Mouse (Mus musculus): ENCODE results near the gene Olfr632.
"Not testable (repeated sequence)": the region's sequence is repeated elsewhere in the genome, so short reads cannot be mapped to it uniquely, and the experiment has no call there.

The Olfr632 gene

GRCm38 (mm10) chr7:103934264-103934663 is at the start of gene Olfr632:
Gene Olfr632 (plus strand): TSS chr7:103934347.
- in situ Hi-C loops (cut with MboI, MseI), result no loop called here

- in situ Hi-C loops (cut with MboI, MseI), result no loop called here
Measured at GRCm38 (mm10) chr7:103886152-103886551, 48.0 kb upstream of the Olfr632 start, which contains the start of gene Olfr66. Gene Olfr66 (minus strand): TSS chr7:103886252.

DNA sequence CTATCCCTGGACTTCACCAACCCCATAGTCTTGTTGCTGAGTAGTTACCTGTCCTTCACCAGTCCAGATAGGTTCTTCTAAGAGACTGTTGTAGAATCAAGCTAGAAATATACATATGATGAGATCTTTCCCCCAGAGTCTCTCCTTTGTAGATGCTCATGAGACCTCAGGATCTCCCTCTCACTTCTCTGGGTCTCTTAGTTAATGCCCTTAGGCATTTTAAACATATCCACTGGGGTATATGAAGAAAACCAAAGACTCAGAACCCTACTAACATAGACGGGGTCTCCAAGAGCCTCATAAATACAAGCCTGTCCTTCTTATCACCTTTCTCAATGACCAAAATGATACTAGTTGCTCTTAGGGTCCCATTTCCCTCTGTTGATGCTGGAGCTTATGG is 39.8 kb upstream of the Olfr632 start, which contains the start of gene Olfr64:
TSS of gene Olfr64 (minus strand) at position 101 of the 400 bp plus-strand sequence.
- in situ Hi-C loops (cut with MboI, MseI), result no loop called here

GRCm38 (mm10) chr7:103903187-103903586 is 31.0 kb upstream of the Olfr632 start, which contains the start of gene Olfr65:
Gene Olfr65 (plus strand): TSS chr7:103903487.
- in situ Hi-C loops (cut with MboI, MseI), result no loop called here

DNA sequence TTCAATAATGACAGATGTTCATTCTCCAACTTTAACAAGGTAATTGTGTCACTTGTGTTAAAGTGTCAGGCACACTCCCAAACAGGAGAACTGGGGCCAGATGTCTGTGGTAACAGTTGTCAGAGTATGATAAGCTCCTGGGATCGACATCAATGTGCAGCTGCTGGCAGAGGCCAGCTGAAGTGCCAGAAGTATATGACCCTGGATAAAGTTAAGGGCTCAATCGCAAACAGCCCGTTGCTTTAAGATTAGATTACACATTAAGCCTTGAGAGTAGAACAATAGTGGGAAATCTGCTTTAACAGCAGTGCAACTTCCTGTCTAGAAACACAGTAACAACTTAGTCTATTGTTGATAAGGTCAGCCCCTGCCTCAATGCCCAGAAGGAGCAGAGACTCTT is 24.1 kb upstream of the Olfr632 start:
- in situ Hi-C loops (cut with MboI, MseI), result no loop called here

DNA sequence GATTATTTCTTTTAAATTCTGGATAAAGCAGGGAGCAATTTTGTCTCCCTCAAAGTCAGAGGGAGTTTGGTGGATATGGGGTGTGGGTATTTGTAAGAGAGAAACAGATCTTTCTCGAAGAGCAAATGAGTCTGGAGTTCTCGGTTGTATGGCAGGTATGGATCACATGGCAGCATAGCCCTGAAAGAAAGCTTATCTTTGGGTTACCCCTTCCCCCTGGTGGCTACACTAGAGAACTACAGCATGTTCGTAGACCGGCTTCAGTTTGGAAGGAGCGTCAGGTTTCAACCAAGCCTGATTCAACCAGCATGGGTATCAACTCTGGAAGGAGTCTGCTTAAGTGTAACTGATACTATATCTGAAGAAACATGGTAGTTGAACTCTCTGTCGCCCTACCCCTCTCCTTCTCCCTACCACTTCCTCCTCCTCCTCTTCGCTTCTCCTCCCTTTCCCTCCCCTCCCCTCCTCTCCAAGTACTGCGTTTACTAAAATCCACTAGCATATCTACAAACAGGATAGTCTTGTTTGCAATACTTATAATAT is 21.1 kb upstream of the Olfr632 start:
- in situ Hi-C loops (cut with MboI, MseI), result no loop called here

DNA sequence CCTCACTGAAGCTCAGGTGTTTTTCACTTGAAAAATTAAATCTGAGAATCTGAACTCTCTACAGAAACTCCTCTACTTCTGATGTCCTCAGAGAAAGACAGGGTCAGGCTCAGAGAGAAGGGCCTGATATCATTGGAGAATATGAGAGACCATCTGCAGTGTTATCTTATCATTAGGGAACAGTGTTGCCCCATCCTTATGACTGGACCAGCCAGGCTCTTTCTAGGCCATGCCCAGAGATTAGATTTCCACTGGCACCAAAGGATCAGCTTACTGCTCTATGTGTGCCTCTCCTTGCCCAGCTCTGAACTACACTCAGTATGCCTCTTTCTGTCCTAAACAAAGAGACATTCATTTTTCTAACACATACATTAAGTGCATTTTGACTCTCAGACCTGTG is 18.8 kb upstream of the Olfr632 start:
- in situ Hi-C loops (cut with MboI, MseI), result no loop called here

- in situ Hi-C loops (cut with MboI, MseI), result no loop called here
Measured at GRCm38 (mm10) chr7:103928525-103928924, 5.6 kb upstream of the Olfr632 start, which contains the start of gene Olfr631. Gene Olfr631 (plus strand): TSS chr7:103928825.

GRCm38 (mm10) chr7:103942730-103943129 is 8.6 kb downstream of the Olfr632 start:
- in situ Hi-C loops (cut with MboI, MseI), result no loop called here

DNA sequence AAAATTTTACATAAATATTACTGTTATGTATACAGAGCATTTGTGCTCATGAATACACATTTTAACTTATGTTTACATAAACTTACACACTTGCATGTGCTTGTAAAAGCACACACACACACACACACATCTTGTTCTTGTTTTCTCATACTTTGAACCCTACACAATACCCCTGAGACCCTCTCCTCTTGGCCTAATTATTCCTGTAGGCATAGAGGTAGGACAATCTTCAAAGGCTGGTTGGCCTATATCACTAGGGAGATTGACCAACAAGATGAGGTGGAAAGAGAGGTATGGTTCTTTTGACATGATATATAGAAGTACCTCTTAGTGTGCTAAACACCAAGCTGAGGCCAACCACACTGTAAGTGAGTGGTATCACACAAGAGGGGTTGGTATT is 10.0 kb downstream of the Olfr632 start, which contains the start of gene Olfr633:
TSS of gene Olfr633 (plus strand) at position 301 of the 400 bp plus-strand sequence.
- in situ Hi-C loops (cut with MboI, MseI), result no loop called here

DNA sequence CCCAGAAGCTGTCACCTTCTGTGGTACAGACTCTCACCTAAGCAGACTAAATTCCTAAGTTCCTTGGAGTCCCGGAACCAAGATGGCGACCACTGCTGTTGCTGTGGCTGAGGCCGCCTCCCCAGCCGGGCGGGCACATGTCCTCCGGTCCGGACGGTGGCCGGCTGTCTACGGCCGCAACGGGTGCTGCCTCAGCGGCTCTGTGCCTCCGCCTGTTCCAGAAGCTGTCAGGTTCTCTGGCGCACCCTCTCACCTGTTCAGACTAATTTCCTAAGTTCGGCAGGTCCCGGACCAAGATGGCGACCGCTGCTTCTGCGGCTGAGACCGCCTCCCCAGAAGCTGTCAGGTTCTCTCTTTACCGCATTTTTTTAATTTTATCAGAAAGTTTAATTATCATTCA is 32.7 kb downstream of the Olfr632 start:
- in situ Hi-C loops (cut with MboI, MseI), result not testable (repeated sequence)

DNA sequence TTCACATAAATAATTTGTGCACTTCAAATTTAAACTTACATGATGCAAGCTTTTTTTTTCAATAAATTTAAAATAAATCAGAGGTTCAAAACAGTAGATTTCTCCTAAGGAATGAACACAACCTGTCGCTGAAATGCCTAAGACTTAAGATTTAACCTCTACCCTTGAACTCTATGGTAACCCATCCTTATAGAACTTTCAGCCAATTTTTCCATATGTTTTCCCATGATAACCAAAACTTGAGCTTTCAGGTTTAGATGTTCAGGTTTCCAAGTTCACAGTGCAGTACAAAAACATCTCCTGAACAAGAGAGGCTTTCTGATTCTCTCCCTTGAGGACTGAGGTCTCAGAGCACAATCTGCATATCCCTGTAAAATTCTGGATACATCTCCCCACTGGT is 36.7 kb downstream of the Olfr632 start, which contains the start of gene Olfr635:
TSS of gene Olfr635 (plus strand) at position 301 of the 400 bp plus-strand sequence.
- in situ Hi-C loops (cut with MboI, MseI), result no loop called here

GRCm38 (mm10) chr7:103971782-103972181 is 37.6 kb downstream of the Olfr632 start:
- in situ Hi-C loops (cut with MboI, MseI), result no loop called here
